Mouse (Mus musculus) midbrain, embryonic 14.5 days (tissue): ENCODE measurements at regions not wholly inside any gene's neighbourhood (a gene's known extent, or its start where the extent isn't known, plus 50 kb on each side); places are given as distances from the start of the nearest gene placed in this dataset.

ENCODE experiments used
- ATAC-seq: fragments of 200-750 bp; cut with Nextera tagmentation; 2 replicates; pipeline ENCODE4 v1.8.0; 2017; ENCODE audit warnings: moderate number of reproducible peaks, moderate library complexity; ENCODE audit not compliant: low FRiP score, low TSS enrichment
- DNase-seq: peaks from one replicate; pipeline ENCODE4 v3.0.0-alpha.2; 2015
- H3K27ac ChIP-seq: fragments of 300-500 bp; sonication (generic); replicated peaks from 2 replicates; pipeline ENCODE4 v1.5.1; 2014; ENCODE audit warnings: mild to moderate bottlenecking, low read depth, low read length, moderate library complexity
- H3K27me3 ChIP-seq: fragments of 300-500 bp; sonication (generic); 2 replicates; pipeline ENCODE4 v1.6.1; 2014; ENCODE audit warnings: low read length, control low read depth, mixed read lengths; ENCODE audit not compliant: control insufficient read depth, insufficient read depth
- H3K36me3 ChIP-seq: fragments of 300-500 bp; sonication (generic); 2 replicates; pipeline ENCODE4 v1.6.1; 2014; ENCODE audit warnings: low read length, control low read depth; ENCODE audit not compliant: control insufficient read depth, insufficient read depth
- H3K4me1 ChIP-seq: fragments of 300-500 bp; sonication (generic); 2 replicates; pipeline ENCODE4 v1.6.1; 2014; ENCODE audit warnings: mild to moderate bottlenecking, antibody characterized with exemption, low read length, control low read depth; ENCODE audit not compliant: control insufficient read depth, insufficient read depth
- H3K4me2 ChIP-seq: fragments of 300-500 bp; sonication (generic); 2 replicates; pipeline ENCODE4 v1.6.1; 2014; ENCODE audit warnings: mild to moderate bottlenecking, low read length, moderate library complexity
- H3K4me3 ChIP-seq: fragments of 300-500 bp; sonication (generic); replicated peaks from 2 replicates; pipeline ENCODE4 v1.5.1; 2014; ENCODE audit warnings: low read depth, low read length
- H3K9ac ChIP-seq: fragments of 300-500 bp; sonication (generic); replicated peaks from 2 replicates; pipeline ENCODE4 v1.6.1; 2014; ENCODE audit warnings: mild to moderate bottlenecking, low read length, moderate library complexity
- H3K9me3 ChIP-seq: fragments of 300-500 bp; sonication (generic); 2 replicates; pipeline ENCODE4 v1.6.1; 2016; ENCODE audit warnings: low read length, control low read depth, mixed read lengths; ENCODE audit not compliant: control insufficient read depth
- WGBS: fragments of 180-500 bp; shearing (Covaris S2); extraction: QIAGEN DNeasy Blood & Tissue Kit; methylation state at CpG from one replicate; pipeline ENCODE4 v1.1.7; 2014; 5-methylcytosine and 5-hydroxymethylcytosine counted together

- ATAC-seq (no peak; the same call in 1 of the 2 replicates), DNase-seq (no peak)
- no peaks in the 10 kb centered on the region for H3K27me3 ChIP-seq
- H3K9ac ChIP-seq = no peak overlapping the region
- no peak overlapping the region for H3K4me2 ChIP-seq
- H3K4me3 ChIP-seq = no peak overlapping the region
- H3K9me3 ChIP-seq = no peaks in the 10 kb centered on the region
- H3K4me1 ChIP-seq = 0 out of 2 replicates have a peak, but pooled peaks cover 3% of the 10 kb centered on the region
- H3K36me3 ChIP-seq = no peaks in the 10 kb centered on the region
- 58% methylated on average over 3 of the region's 3 CpGs for WGBS
- H3K27ac ChIP-seq = no peak overlapping the region
Measured at GRCm38 (mm10) chr8:102983220-102983909, 197.9 kb upstream of the Cdh11 start.

GRCm38 (mm10) chr8:102983910-102984225, 198.4 kb upstream of the Cdh11 start:
- Histone ChIP-seq H3K36me3 (no peaks in the 10 kb centered on the region), H3K4me3 (no peak overlapping the region), H3K9ac (no peak overlapping the region), H3K9me3 (no peaks in the 10 kb centered on the region), H3K27me3 (no peaks in the 10 kb centered on the region), H3K4me1 (0 out of 2 replicates have a peak, but pooled peaks cover 3% of the 10 kb centered on the region), H3K27ac (no peak overlapping the region), H3K4me2 (no peak overlapping the region)
- ATAC-seq = no peak
- no peak for DNase-seq
- 53% methylated on average over 3 of the region's 3 CpGs for WGBS

- Histone ChIP-seq H3K27ac (no peak overlapping the region), H3K9ac (no peak overlapping the region), H3K4me3 (no peak overlapping the region), H3K4me1 (no peaks in the 10 kb centered on the region), H3K36me3 (no peaks in the 10 kb centered on the region), H3K4me2 (no peak overlapping the region), H3K27me3 (no peaks in the 10 kb centered on the region), H3K9me3 (no peaks in the 10 kb centered on the region)
- ATAC-seq (no peak), DNase-seq (no peak)
- WGBS = 38% methylated on average over 2 of the region's 2 CpGs
Measured at GRCm38 (mm10) chr8:103007284-103007984, 222.0 kb upstream of the Cdh11 start.

- ATAC-seq (no peak), DNase-seq (no peak)
- Histone ChIP-seq H3K9me3 (no peaks in the 10 kb centered on the region), H3K4me3 (no peak overlapping the region), H3K9ac (no peak overlapping the region), H3K36me3 (no peaks in the 10 kb centered on the region), H3K4me2 (no peak overlapping the region), H3K27me3 (no peaks in the 10 kb centered on the region), H3K27ac (no peak overlapping the region), H3K4me1 (no peaks in the 10 kb centered on the region)
- WGBS = 66% methylated on average over 4 of the region's 4 CpGs
Measured at GRCm38 (mm10) chr8:103019121-103019520, 233.7 kb upstream of the Cdh11 start.

- H3K4me1 ChIP-seq = no peaks in the 10 kb centered on the region
- 78% methylated on average over 1 of the region's 1 CpGs for WGBS
- ATAC-seq = no peak
- no peak for DNase-seq
- H3K27me3 ChIP-seq = no peaks in the 10 kb centered on the region
- no peaks in the 10 kb centered on the region for H3K36me3 ChIP-seq
- H3K4me2 ChIP-seq = no peak overlapping the region
- H3K27ac ChIP-seq = no peak overlapping the region
- H3K9ac ChIP-seq = no peak overlapping the region
- no peaks in the 10 kb centered on the region for H3K9me3 ChIP-seq
- H3K4me3 ChIP-seq = no peak overlapping the region
Measured at GRCm38 (mm10) chr8:103023237-103023636, 237.8 kb upstream of the Cdh11 start.

GRCm38 (mm10) chr8:103031708-103032107, 246.3 kb upstream of the Cdh11 start:
- Histone ChIP-seq H3K27ac (no peak overlapping the region), H3K36me3 (no peaks in the 10 kb centered on the region), H3K4me1 (no peaks in the 10 kb centered on the region), H3K9me3 (no peaks in the 10 kb centered on the region), H3K4me2 (no peak overlapping the region), H3K9ac (no peak overlapping the region), H3K27me3 (no peaks in the 10 kb centered on the region), H3K4me3 (no peak overlapping the region)
- 86% methylated on average over 1 of the region's 1 CpGs for WGBS
- ATAC-seq (no peak), DNase-seq (no peak)

- DNase-seq = no peak
- H3K4me3 ChIP-seq = no peak overlapping the region
Measured at GRCm38 (mm10) chr8:103033956-103034355, 248.5 kb upstream of the Cdh11 start.

GRCm38 (mm10) chr8:103072079-103072635, 286.7 kb upstream of the Cdh11 start:
- peak; percentile 47 for DNase-seq
- Histone ChIP-seq H3K27ac (peak overlapping the region; percentile 71), H3K27me3 (no peaks in the 10 kb centered on the region)

More at GRCm38 (mm10) chr8:103033956-103034355, 248.5 kb upstream of the Cdh11 start:
- no peak for ATAC-seq
- no peak overlapping the region for H3K4me2 ChIP-seq
- no peaks in the 10 kb centered on the region for H3K4me1 ChIP-seq
- no peak overlapping the region for H3K9ac ChIP-seq
- H3K9me3 ChIP-seq = no peaks in the 10 kb centered on the region
- H3K36me3 ChIP-seq = no peaks in the 10 kb centered on the region
- no peak overlapping the region for H3K27ac ChIP-seq
- no peaks in the 10 kb centered on the region for H3K27me3 ChIP-seq
- 89% methylated on average over 3 of the region's 3 CpGs for WGBS

More at GRCm38 (mm10) chr8:103072079-103072635, 286.7 kb upstream of the Cdh11 start:
- H3K9ac ChIP-seq = no peak overlapping the region
- H3K4me3 ChIP-seq = no peak overlapping the region
- no peaks in the 10 kb centered on the region for H3K9me3 ChIP-seq
- H3K4me2 ChIP-seq = no peak overlapping the region
- peaks cover 4% of the 10 kb centered on the region; the same call in 1 of the 2 replicates for H3K4me1 ChIP-seq
- 40% methylated on average over 5 of the region's 5 CpGs for WGBS
- ATAC-seq = peak; percentile 72; the same call in 1 of the 2 replicates
- H3K36me3 ChIP-seq = no peaks in the 10 kb centered on the region
